Mouse (Mus musculus) embryonic facial prominence, embryonic 15.5 days (tissue): ENCODE results near the gene H2al1e. TPM values are rescaled to one million over a fixed set of nuclear protein-coding genes. Genes with fewer than 3 reads are reported as not detected.
"Not testable (repeated sequence)": the region's sequence is repeated elsewhere in the genome, so short reads cannot be mapped to it uniquely, and the experiment has no call there.

ENCODE experiments used
- ATAC-seq: fragments of 200-750 bp; cut with Nextera tagmentation; 2 replicates; pipeline ENCODE4 v1.8.0; 2017; ENCODE audit warnings: low read depth, moderate TSS enrichment; ENCODE audit not compliant: insufficient number of reproducible peaks, low FRiP score, low TSS enrichment
- H3K27ac ChIP-seq: fragments of 300-500 bp; sonication (generic); replicated peaks from 2 replicates; pipeline ENCODE4 v1.5.1; 2015; ENCODE audit warnings: mild to moderate bottlenecking, inconsistent platforms
- H3K27me3 ChIP-seq: fragments of 300-500 bp; sonication (generic); 2 replicates; pipeline ENCODE4 v1.6.1; 2015; ENCODE audit warnings: inconsistent platforms
- H3K36me3 ChIP-seq: fragments of 300-500 bp; sonication (generic); 2 replicates; pipeline ENCODE4 v1.6.1; 2015; ENCODE audit warnings: mild to moderate bottlenecking, inconsistent platforms
- H3K4me1 ChIP-seq: fragments of 300-500 bp; sonication (generic); 2 replicates; pipeline ENCODE4 v1.6.1; 2015; ENCODE audit warnings: inconsistent platforms
- H3K4me2 ChIP-seq: fragments of 300-500 bp; sonication (generic); replicated peaks from 2 replicates; pipeline ENCODE4 v1.6.1; 2015; ENCODE audit warnings: mild to moderate bottlenecking, inconsistent platforms
- H3K4me3 ChIP-seq: fragments of 300-500 bp; sonication (generic); replicated peaks from 2 replicates; pipeline ENCODE4 v1.5.1; 2015; ENCODE audit warnings: mild to moderate bottlenecking, inconsistent platforms
- H3K9ac ChIP-seq: fragments of 300-500 bp; sonication (generic); 2 replicates; pipeline ENCODE4 v1.6.1; 2015; ENCODE audit warnings: inconsistent platforms
- H3K9me3 ChIP-seq: fragments of 300-500 bp; sonication (generic); replicated peaks from 2 replicates; pipeline ENCODE4 v1.6.1; 2016; ENCODE audit warnings: inconsistent platforms
- WGBS: fragments of 180-500 bp; shearing (Covaris S2); methylation state at CpG from one replicate; pipeline ENCODE4 v1.1.7; 2015; 5-methylcytosine and 5-hydroxymethylcytosine counted together
- polyA plus RNA-seq: library from polyadenylated mRNA; unstranded; fragments of >200 nt; fragmentation: Nextera tagmentation; extraction: Ambion mirVana; gene quantifications from 2 replicates; pipeline ENCODE4 v1.2.1, GENCODE M21; 2015

The H2al1e gene
- polyA plus RNA-seq, 1 experiment from 2014 or later = not detected

DNA sequence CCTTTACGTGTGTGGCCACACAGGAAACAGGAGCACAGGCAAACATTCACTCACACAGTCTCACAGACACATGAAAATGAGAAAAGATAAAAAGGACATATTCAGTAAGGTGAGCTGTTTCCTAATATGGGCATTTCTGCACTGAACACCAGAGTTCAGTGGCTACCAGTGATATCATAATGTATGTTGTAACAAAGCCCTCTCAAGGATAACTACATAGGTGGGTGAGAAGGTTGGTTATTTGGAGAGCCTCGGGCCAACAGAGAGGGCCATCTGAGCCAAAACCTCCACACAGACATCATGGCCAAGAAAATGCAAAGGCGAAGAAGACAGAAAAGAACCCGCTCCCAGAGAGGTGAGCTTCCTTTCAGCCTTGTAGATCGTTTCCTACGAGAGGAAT is 3.2 kb upstream of the H2al1e start, which contains the start of gene H2al1d:
Gene H2al1d, plus strand, starts transcription at position 301 of the 400 bp plus-strand sequence.
- H3K4me2 ChIP-seq, H3K27ac ChIP-seq, H3K9ac ChIP-seq, H3K4me1 ChIP-seq, ATAC-seq, H3K27me3 ChIP-seq, H3K9me3 ChIP-seq, H3K4me3 ChIP-seq, H3K36me3 ChIP-seq: not testable (repeated sequence)
- WGBS = no CpG with 5 or more reads among the region's 6 CpGs

GRCm38 (mm10) chrX:11314858-11315257 is 3.1 kb downstream of the H2al1e start, which contains the start of gene H2al1f:
TSS of gene H2al1f (plus strand) at chrX:11315158.
- not testable (repeated sequence) for H3K4me2 ChIP-seq, H3K27me3 ChIP-seq, H3K4me3 ChIP-seq, ATAC-seq, H3K9ac ChIP-seq, H3K36me3 ChIP-seq, H3K9me3 ChIP-seq, H3K27ac ChIP-seq, H3K4me1 ChIP-seq
- WGBS = no CpG with 5 or more reads among the region's 6 CpGs

GRCm38 (mm10) chrX:11317956-11318355 is 6.2 kb downstream of the H2al1e start, which contains the start of gene H2al1g:
TSS of gene H2al1g (plus strand) at chrX:11318256.
- H3K4me1 ChIP-seq, H3K9me3 ChIP-seq, H3K27ac ChIP-seq, H3K4me2 ChIP-seq, H3K27me3 ChIP-seq, H3K36me3 ChIP-seq, H3K4me3 ChIP-seq, H3K9ac ChIP-seq, ATAC-seq: not testable (repeated sequence)
- WGBS = no CpG with 5 or more reads among the region's 3 CpGs

DNA sequence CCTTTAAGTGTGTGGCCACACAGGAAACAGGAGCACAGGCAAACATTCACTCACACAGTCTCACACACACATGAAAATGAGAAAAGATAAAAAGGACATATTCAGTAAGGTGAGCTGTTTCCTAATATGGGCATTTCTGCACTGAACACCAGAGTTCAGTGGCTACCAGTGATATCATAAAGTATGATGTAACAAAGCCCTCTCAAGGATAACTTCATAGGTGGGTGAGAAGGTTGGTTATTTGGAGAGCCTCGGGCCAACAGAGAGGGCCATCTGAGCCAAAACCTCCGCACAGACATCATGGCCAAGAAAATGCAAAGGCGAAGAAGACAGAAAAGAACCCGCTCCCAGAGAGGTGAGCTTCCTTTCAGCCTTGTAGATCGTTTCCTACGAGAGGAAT is 9.5 kb downstream of the H2al1e start, which contains the start of gene H2al1h:
Gene H2al1h, plus strand, starts transcription at position 301 of the 400 bp plus-strand sequence.
- no CpG with 5 or more reads among the region's 6 CpGs for WGBS
- not testable (repeated sequence) for H3K27me3 ChIP-seq

GRCm38 (mm10) chrX:11324359-11324758 is 12.6 kb downstream of the H2al1e start, which contains the start of gene H2al1i:
TSS of gene H2al1i (plus strand) at chrX:11324659.
- not testable (repeated sequence) for H3K9ac ChIP-seq, H3K36me3 ChIP-seq, H3K27me3 ChIP-seq, H3K4me1 ChIP-seq, H3K27ac ChIP-seq, ATAC-seq, H3K4me3 ChIP-seq, H3K4me2 ChIP-seq, H3K9me3 ChIP-seq
- no CpG with 5 or more reads among the region's 5 CpGs for WGBS

More for the DNA sequence above, 9.5 kb downstream of the H2al1e start, which contains the start of gene H2al1h:
- not testable (repeated sequence) for H3K4me1 ChIP-seq, H3K9ac ChIP-seq, H3K36me3 ChIP-seq, H3K27ac ChIP-seq, H3K4me3 ChIP-seq, H3K9me3 ChIP-seq, ATAC-seq, H3K4me2 ChIP-seq

DNA sequence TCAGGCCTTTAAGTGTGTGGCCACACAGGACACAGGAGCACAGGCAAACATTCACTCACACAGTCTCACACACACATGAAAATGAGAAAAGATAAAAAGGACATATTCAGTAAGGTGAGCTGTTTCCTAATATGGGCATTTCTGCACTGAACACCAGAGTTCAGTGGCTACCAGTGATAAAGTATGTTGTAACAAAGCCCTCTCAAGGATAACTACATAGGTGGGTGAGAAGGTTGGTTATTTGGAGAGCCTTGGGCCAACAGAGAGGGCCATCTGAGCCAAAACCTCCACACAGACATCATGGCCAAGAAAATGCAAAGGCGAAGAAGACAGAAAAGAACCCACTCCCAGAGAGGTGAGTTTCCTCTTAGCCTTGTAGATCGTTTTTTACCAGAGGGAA is 15.8 kb downstream of the H2al1e start, which contains the start of gene H2al1j:
Gene H2al1j, plus strand, starts transcription at position 301 of the 400 bp plus-strand sequence.
- not testable (repeated sequence) for H3K27me3 ChIP-seq, H3K4me3 ChIP-seq, H3K27ac ChIP-seq, H3K4me1 ChIP-seq, H3K4me2 ChIP-seq, ATAC-seq, H3K36me3 ChIP-seq, H3K9me3 ChIP-seq, H3K9ac ChIP-seq
- WGBS = 87% methylated on average over 2 of the region's 2 CpGs

GRCm38 (mm10) chrX:11345762-11346161 is 34.0 kb downstream of the H2al1e start:
- Histone ChIP-seq H3K4me1 (0 out of 2 replicates have a peak, but pooled peaks cover 4% of the 10 kb centered on the region), H3K4me3 (no peak overlapping the region), H3K27me3 (peaks cover 5% of the 10 kb centered on the region; the same call in 1 of the 2 replicates), H3K9me3 (no peaks in the 10 kb centered on the region), H3K9ac (no peak overlapping the region), H3K36me3 (no peaks in the 10 kb centered on the region), H3K4me2 (0 out of 2 replicates have a peak overlapping the region, but pooled peaks have one; percentile 4), H3K27ac (no peak overlapping the region)
- WGBS = 42% methylated on average over 9 of the region's 9 CpGs
- no peak for ATAC-seq

GRCm38 (mm10) chrX:11346756-11347155 is 35.0 kb downstream of the H2al1e start:
- Histone ChIP-seq H3K9ac (no peak overlapping the region), H3K27ac (no peak overlapping the region), H3K4me2 (no peak overlapping the region), H3K9me3 (no peaks in the 10 kb centered on the region), H3K36me3 (no peaks in the 10 kb centered on the region), H3K4me1 (0 out of 2 replicates have a peak, but pooled peaks cover 4% of the 10 kb centered on the region), H3K4me3 (no peak overlapping the region), H3K27me3 (peaks cover 2% of the 10 kb centered on the region; the same call in 1 of the 2 replicates)
- 82% methylated on average over 3 of the region's 3 CpGs for whole genome bisulfite sequencing
- ATAC-seq = no peak

DNA sequence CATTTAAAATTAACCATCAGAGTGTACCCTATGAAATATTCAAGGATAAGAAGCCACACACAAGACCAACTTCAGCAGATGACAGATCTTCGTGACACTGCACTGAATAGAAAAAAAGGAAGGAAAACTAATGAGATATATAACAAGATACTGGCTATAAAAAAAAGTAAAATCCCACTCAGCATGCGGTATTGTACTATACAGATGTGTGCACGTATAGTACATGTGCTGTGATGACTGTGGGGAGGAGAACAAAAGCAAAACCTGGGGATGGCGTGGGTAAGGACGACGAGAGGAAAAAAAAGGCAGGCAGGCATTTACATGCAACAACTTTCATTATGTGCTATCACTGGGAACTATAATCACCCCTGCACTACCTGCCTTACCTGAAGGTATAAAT is 49.1 kb downstream of the H2al1e start:
- WGBS = 75% methylated on average over 6 of the region's 6 CpGs
- H3K9me3 ChIP-seq = no peaks in the 10 kb centered on the region
- H3K36me3 ChIP-seq = no peaks in the 10 kb centered on the region

GRCm38 (mm10) chrX:11361261-11361660 is 49.5 kb downstream of the H2al1e start:
- 91% methylated on average over 2 of the region's 2 CpGs for WGBS
- no peak overlapping the region for H3K4me2 ChIP-seq
- no peak overlapping the region for H3K27ac ChIP-seq
- no peaks in the 10 kb centered on the region for H3K36me3 ChIP-seq
- no peak for ATAC-seq
- no peak overlapping the region for H3K9ac ChIP-seq
- 0 out of 2 replicates have a peak, but pooled peaks cover 10% of the 10 kb centered on the region for H3K27me3 ChIP-seq
- no peak overlapping the region for H3K4me3 ChIP-seq
- H3K4me1 ChIP-seq = no peaks in the 10 kb centered on the region
- H3K9me3 ChIP-seq = no peaks in the 10 kb centered on the region

More for the DNA sequence above, 49.1 kb downstream of the H2al1e start:
- Histone ChIP-seq H3K9ac (no peak overlapping the region), H3K27ac (no peak overlapping the region), H3K4me1 (no peaks in the 10 kb centered on the region), H3K27me3 (0 out of 2 replicates have a peak, but pooled peaks cover 10% of the 10 kb centered on the region), H3K4me3 (no peak overlapping the region), H3K4me2 (no peak overlapping the region)
- ATAC-seq = no peak
